Mouse (Mus musculus): ENCODE measurements around the gene Zc3h12c. TPM values are rescaled to one million over a fixed set of nuclear protein-coding genes. Genes with fewer than 3 reads are reported as not detected.

Zc3h12c gene
- total and polyA plus RNA-seq, 3 experiments, result 1.3 TPM; not detected in 1

GRCm38 (mm10) chr9:52165706-52166090, 2.7 kb downstream of the Zc3h12c start:
- Histone ChIP-seq H3K4me1 (ENCODE audit: control insufficient read depth in 1 of 2, insufficient read depth in 2 of 2, low read length in 2 of 2) (peaks cover 2 to 17% of the 10 kb centered on the region in 2 experiments), H3K27me3 (ENCODE audit: control insufficient read depth in 1 of 2, insufficient read depth in 2 of 2, low read length in 2 of 2) (no peaks in the 10 kb centered on the region), H3K36me3 (ENCODE audit: control insufficient read depth in 1 of 2, insufficient read depth in 2 of 2, low read length in 2 of 2) (peaks cover 0 to 9% of the 10 kb centered on the region in 2 experiments; a peak in 2 of 4 replicates), H3K4me3 (ENCODE audit: control insufficient read depth in 1 of 2, insufficient read depth in 1 of 2, low read depth in 2 of 2, low read length in 2 of 2) (no peak overlapping the region), H3K9ac (ENCODE audit: control insufficient read depth, low read depth, low read length, poor library complexity, severe bottlenecking) (no peak overlapping the region), H3K9me3 (replicated peaks; ENCODE audit: insufficient read depth, low read length) (no peaks in the 10 kb centered on the region), H3K27ac (ENCODE audit: control insufficient read depth, low read depth, low read length) (no peak overlapping the region), H3K79me2 (ENCODE audit: control insufficient read depth, insufficient read depth, low read length, poor library complexity) (peaks cover 8% of the 10 kb centered on the region)
- no peak for DNase-seq (ENCODE audit: low read depth, low spot score)
- TF ChIP-seq CHD1 (IDR thresholded peaks at IDR 0.05; ENCODE audit: low read depth, low read length), result no peak
- 0 out of 4 replicates have a peak, but pooled peaks of 1 of the 2 experiments have one; percentile 11 for TF ChIP-seq USF2 (IDR thresholded peaks at IDR 0.05; ENCODE audit: borderline replicate concordance in 1 of 2, insufficient read depth in 1 of 2, low read depth in 1 of 2, low read length in 2 of 2)
- no peak for TF ChIP-seq POLR2AphosphoS5 (IDR thresholded peaks at IDR 0.05; ENCODE audit: borderline replicate concordance, low read depth, low read length)
- TF ChIP-seq MYC (IDR thresholded peaks at IDR 0.05; ENCODE audit: low read depth, low read length), result no peak
- TF ChIP-seq MYB (IDR thresholded peaks at IDR 0.05; ENCODE audit: low read depth, low read length), result no peak
- TF ChIP-seq TCF12 (IDR thresholded peaks at IDR 0.05; ENCODE audit: low read depth, low read length), result no peak
- TF ChIP-seq NRF1 (IDR thresholded peaks at IDR 0.05; ENCODE audit: insufficient read depth, low read depth, low read length, poor library complexity, severe bottlenecking), result no peak
- TF ChIP-seq MAX (IDR thresholded peaks at IDR 0.05; ENCODE audit: low read length), result no peak
- no peak for TF ChIP-seq ETS1 (IDR thresholded peaks at IDR 0.05; ENCODE audit: low read depth, low read length)
- TF ChIP-seq MAZ (IDR thresholded peaks at IDR 0.05; ENCODE audit: low read depth, low read length), result no peak
- TF ChIP-seq MXI1 (IDR thresholded peaks at IDR 0.05; ENCODE audit: low read depth, low read length), result peak; percentile 32; the same call in 1 of the 2 replicates
- TF ChIP-seq RAD21 (IDR thresholded peaks at IDR 0.05; ENCODE audit: low read depth, low read length), result no peak
- no peak for TF ChIP-seq SIN3A (IDR thresholded peaks at IDR 0.05; ENCODE audit: low read length)
- TF ChIP-seq RCOR1 (IDR thresholded peaks at IDR 0.05; ENCODE audit: low read depth, low read length), result no peak
- TF ChIP-seq UBTF (IDR thresholded peaks at IDR 0.05; ENCODE audit: borderline replicate concordance, insufficient read depth, low read depth, low read length), result no peak
- no peak for TF ChIP-seq EP300 (IDR thresholded peaks at IDR 0.05; ENCODE audit: low read depth in 1 of 2, low read length in 2 of 2)
- no peak for TF ChIP-seq TAL1 (IDR thresholded peaks at IDR 0.05; ENCODE audit: low read length)
- TF ChIP-seq USF1 (IDR thresholded peaks at IDR 0.05; ENCODE audit: low read depth, low read length), result peak; percentile 47; the same call in 1 of the 2 replicates
- TF ChIP-seq TBP (IDR thresholded peaks at IDR 0.05; ENCODE audit: low read depth, low read length), result no peak
- no peak for TF ChIP-seq ZMIZ1 (IDR thresholded peaks at IDR 0.05; ENCODE audit: low read depth, low read length)
- no peak for TF ChIP-seq CTCF (IDR thresholded peaks at IDR 0.05 in 2 of 3, conservative IDR thresholded peaks at IDR 0.05 in 1 of 3; ENCODE audit: control insufficient read depth in 1 of 3, insufficient read depth in 1 of 3, low read depth in 2 of 3, low read length in 3 of 3, poor library complexity in 1 of 3, severe bottlenecking in 1 of 3)
- TF ChIP-seq MAFK (IDR thresholded peaks at IDR 0.05; ENCODE audit: borderline replicate concordance, low read depth, low read length), result no peak

Data from MEL (cell line).